Mouse (Mus musculus) lung, postnatal 14 days (tissue): Measurements from ENCODE around the gene Trmt2b.
"Not testable (repeated sequence)": the region's sequence is repeated elsewhere in the genome, so short reads cannot be mapped to it uniquely, and the experiment has no call there.

Experiments used
- DNase-seq: peaks from one replicate; pipeline ENCODE4 v3.0.0; 2021

Trmt2b gene

DNA sequence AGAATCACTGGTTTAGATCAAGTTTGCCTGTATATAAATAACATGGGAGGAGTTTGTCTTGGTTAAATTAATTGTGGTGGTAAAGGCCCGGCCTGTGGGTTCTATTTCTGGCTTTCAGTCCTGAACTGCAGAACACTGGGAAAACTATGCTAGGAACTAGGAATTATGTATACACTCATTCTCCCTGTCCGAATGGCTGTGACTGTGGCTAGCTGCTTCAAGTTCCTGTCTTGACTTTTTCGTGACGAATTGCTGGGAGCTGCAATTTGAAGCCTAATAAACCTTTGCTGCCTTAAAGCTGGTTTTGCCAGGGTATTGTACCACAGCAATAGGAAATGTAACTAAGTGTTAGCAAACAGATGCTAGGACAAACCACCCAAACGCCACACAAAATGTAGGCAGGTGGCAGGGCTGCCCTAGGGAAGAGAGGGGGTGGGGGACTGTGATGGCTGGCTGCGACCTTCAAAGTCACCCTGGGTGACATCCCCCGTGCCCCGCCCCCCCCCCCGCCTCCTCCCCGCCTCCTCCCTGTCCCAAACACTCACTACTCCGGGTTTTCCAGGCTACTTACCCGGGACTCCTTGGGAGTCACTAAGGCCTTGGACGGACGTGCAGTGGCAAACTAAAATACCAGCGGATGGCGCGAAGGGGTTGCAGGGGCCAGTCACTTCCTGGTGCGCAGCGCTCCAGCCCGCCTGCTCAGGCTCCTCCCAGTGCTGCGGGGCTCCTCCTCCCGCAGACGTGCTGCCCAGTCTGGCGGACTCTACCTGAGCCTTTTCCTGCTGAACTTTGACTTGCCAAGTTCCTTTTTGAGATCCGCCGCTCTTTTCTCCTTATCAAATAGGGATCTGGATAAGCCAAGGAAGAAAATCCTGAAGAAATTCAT, at the start of gene Trmt2b:
Gene Trmt2b, minus strand, starts transcription at position 710 of the 886 bp plus-strand sequence.
- peak; percentile 65 for DNase-seq

- DNase-seq: peak; percentile 31
Observed at GRCm38 (mm10) chrX:134319153-134319932, 42.6 kb upstream of the Trmt2b start.

- not testable (repeated sequence) for DNase-seq
Observed at GRCm38 (mm10) chrX:134311193-134311592, 34.4 kb upstream of the Trmt2b start.

DNA sequence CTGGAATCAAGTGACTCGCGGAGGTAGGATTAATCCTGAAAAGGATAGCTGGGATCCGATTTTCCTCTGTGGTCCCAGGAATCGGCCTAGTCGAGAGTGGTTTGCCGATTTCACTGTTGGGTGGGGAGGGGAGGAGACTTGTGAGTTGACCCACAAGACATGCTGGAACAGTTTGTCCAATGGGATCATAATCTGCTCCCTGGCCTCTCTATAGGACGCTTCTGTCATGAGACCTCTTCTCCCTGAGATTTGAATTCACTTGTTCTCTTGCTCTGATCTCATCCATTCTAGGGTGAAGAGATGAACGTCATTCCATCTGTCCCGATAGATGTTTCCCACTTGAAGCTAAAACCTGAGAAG, 31.5 kb upstream of the Trmt2b start:
- DNase-seq: no peak

DNA sequence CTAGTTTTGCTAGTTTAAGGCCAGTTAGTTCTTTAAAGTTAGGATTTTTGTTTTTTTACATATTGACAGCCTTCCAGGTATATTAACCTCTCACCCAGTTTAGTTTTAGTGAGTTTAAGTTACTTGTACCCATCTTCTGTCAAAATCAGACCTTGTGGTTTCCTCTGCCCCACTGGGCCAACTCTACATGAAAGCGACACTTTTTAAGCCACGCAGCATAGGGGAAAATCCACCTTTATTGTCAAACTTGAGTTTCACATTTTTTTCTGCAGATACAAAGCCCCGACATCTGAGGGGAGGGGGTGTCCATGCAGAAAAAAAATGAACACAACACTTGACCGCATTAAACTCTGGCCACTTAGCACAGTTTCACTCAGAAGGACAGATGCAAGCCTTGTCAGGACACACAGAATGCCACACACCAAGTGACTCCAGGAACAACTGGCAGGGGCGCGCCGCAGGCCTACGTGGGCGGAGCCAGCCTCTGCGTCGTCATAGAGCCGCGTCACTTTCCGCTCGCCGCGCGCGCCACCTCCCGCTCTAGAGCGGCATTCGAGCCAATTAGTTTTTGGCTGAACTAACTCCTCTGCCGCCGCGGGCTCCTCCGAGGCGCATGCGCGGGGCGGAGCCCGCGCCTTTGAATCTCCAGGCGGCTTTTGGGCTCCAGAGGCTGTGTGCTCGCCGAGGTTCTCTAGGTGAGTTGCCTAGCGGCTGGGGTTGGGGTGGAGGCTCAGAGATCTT, 30.9 kb upstream of the Trmt2b start, which contains the start of gene Cenpi:
Gene Cenpi, plus strand, starts transcription at position 551 of the 741 bp plus-strand sequence.
- DNase-seq: peak; percentile 88

DNA sequence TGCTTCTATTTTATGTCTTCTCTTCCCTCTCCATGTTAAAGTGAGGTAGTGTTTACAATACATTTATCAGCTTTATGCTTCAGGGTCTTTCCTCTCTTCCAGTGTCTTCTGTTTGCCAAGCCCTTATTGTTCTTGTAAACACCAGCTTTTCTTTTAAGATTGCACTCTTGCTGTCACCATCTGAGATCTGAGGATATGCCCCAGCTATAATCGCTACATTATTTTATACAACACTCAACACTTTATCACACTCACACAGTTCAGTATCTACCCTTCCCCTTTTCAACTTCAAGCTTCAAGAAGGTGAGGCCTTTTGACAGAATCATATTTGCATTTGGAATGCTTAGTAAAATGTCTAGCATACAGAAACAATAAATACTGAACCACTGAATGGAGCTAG, 26.5 kb upstream of the Trmt2b start:
- DNase-seq: no peak

DNA sequence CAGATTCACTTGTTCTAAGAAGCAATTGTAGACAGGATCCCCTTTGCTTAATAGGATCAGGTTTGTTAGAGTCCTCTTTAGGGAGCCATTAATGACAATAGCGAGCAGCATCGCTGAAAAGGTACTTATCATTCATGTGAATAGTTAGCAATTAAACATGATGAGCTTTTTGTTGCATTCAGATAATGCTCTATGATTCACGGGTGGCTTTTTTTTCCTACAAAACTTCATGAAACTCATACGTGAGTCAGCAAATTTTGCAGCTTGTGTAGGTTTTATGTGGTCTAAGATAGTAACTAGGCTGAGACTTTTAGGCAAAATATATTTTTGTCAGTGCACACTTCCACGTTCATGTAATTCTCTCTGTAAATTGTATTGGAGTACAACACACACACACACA, 23.4 kb upstream of the Trmt2b start:
- DNase-seq: no peak

GRCm38 (mm10) chrX:134297195-134297594, 20.4 kb upstream of the Trmt2b start:
- no peak for DNase-seq

GRCm38 (mm10) chrX:134296737-134297136, 20.0 kb upstream of the Trmt2b start:
- DNase-seq: no peak

DNA sequence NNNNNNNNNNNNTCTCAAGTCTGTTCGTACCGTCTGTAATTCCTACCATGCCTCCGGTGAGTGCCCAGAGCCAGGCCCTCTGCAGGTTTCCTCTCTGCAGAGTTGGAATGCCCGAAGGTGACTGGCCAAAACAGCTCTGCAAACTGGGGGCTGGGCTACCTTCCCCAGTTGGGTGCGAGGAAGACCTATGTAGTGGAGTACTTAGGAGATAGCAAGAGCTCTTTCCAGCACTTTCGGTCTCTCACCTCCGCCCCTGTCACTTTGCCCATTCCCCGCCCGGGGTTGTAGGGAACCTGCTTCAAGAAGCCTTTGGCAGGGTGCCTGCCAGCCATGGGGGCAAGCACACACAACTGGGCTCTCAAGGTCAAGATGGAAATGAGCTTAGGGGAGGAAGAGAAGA, 19.5 kb upstream of the Trmt2b start:
- DNase-seq: no peak

DNA sequence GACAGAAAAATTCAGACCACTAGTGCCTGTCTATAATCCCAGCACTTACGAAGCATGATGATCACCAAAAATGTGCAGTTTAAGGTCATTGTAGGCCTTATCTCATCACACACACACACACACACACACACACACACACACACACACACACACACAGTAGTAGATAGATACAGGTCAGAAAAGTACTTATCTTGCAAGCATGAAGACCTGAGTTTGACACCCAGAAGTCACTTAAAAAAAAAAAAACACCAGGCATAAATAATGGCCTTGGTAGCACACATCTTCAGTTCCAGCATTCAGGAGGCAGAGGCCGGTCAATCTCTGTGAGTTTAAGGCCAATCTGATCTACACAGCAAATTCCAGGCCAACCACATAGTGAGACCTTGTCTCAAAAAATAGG, 10.5 kb upstream of the Trmt2b start:
- DNase-seq: no peak

- DNase-seq: no peak
Observed at GRCm38 (mm10) chrX:134285791-134286190, 9.0 kb upstream of the Trmt2b start.

DNA sequence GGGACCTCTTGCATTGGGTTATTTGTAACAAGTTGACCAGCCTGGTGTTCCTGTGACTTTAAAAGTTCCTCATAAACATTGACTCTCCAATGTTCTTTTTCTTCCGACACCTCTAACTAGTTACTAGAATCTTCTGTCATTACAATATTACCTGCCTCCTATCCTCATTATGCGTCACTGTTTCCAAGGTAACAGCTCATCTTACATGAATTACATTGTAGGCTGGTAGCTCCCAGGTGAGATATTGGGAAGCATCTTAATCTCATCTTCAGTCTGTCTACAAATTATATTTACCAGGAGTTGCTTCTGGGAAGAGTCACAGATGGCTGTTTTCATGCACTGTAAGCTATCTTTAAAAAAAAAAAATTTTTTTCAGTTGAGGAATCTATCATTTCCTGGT, 8.3 kb upstream of the Trmt2b start:
- DNase-seq: no peak

DNA sequence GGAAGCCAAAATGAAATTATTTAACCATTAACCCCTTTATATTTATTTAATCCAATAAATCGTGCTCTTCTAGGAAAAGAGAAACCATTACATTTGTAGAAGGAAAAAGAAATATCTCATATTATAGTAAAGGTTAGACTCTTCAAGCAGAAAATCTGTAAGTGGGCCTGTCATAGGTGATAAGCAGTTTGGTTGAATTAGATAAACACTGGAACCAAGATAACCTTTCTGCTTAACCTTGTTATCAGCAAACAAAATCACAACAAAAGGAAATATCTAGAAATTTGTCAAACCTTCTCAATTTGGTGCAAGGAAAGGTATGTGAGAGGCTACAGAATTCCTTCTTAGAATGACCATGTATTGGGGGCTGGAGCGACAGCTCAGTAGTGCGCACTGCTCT, 3.7 kb upstream of the Trmt2b start:
- DNase-seq: no peak

GRCm38 (mm10) chrX:134275715-134276114, 1.1 kb downstream of the Trmt2b start:
- no peak for DNase-seq

- no peak for DNase-seq
Observed at GRCm38 (mm10) chrX:134262129-134262528, 14.7 kb downstream of the Trmt2b start.

GRCm38 (mm10) chrX:134261191-134261590, 15.6 kb downstream of the Trmt2b start:
- no peak for DNase-seq

DNA sequence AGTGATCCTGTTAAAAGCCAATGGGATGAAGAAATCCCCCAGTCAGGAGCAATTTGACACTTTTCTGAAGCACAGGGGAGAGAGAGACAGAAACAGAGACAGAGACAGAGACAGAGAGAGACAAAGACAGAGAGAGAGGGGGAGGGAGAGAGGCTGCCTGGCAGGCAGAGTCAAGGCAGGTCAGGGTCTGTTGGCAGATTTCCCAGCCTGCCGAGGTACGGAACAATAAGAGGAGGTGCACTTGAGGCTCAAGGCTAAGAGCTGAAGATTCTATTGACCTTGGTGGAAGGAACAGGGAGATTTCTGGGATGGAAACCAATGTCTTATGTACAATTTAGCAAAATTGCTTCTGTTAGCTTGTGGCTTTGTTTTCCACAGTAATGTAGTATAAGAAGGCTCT, 28.6 kb downstream of the Trmt2b start:
- DNase-seq: no peak

DNA sequence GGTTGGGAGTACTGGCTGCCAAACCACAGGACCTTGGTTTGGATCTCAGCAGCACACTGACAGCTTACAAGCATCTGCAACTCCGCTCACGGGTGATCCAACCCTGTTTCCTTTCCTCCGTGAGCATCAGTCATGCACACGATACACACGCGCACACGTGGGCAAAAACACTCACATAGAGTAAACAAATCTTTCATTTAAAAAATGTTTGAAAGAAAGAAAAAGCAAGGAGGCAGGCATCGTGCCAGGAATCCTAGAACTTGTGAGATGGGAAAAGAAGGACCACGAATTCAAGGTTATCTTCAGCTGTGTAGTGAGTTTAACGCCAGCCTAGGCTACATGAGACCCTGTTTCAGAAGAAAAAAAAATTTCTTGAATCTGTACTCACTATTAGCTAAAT, 30.8 kb downstream of the Trmt2b start:
- DNase-seq: no peak

DNA sequence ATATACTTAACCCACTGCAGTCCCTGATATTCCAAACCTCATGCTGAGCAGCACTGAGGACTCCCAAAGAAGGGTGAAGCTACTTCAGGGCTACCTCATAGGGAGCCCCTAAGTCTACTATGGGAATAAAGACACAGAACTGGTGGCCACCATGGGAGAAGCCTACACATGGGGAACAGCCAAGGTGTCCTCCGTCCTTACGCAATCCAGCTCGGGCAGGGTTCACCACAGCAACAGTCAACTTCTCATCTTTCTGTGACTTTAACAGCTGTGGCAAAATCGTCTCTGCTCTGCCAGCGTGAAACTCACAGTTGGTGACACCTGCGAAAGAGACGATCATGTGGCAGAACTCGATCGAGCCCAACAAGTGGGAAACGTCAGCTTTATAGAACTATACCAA, 38.5 kb downstream of the Trmt2b start:
- DNase-seq: no peak

- no peak for DNase-seq
Observed at GRCm38 (mm10) chrX:134233048-134233447, 43.7 kb downstream of the Trmt2b start.

DNA sequence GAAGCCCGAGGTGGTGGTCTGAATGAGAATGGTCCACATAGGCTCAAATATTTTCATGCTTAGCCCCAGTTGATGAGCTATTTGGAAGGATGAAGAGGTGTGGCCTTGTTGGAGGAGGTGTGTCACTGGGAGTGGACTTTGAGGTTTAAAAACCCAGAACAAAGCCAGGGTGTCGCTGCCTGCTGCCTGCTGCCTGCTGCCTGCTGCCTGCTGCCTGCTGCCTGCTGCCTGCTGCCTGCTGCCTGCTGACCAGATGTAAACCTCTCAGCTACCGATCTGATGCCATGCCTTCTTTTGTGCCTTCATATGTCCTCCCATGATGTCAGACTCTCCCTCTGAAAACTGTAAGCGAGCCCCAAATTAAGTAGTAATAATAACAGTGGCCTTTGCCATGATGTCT, 54.9 kb downstream of the Trmt2b start, which contains the start of gene Nox1:
Gene Nox1, minus strand, starts transcription at position 101 of the 400 bp plus-strand sequence.
- no peak for DNase-seq

DNA sequence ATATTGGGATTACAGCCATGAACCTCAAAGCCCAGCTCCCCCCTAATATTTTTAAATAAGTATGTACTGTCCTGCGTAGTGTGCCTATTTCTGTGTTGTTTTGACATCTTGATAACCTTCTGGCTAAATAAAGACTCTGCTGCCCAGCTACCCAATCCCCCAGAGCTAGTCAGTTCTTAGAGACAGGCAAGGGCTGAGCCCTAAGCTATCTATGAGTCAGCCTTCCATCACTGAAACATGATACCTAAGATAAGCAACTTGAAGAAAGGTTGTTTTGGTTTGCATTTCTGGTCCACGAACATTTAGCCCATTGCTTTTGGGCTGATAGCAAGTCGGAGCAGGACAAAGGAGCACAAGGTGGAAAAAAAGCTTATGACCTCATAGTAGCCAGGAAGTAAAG, 56.2 kb downstream of the Trmt2b start:
- DNase-seq: no peak
